Mouse (Mus musculus) forebrain, embryonic 11.5 days (tissue): ENCODE data around the gene Tuba3b. TPM values are rescaled to one million over a fixed set of nuclear protein-coding genes. Genes with fewer than 3 reads are reported as not detected.

ENCODE experiments used
- ATAC-seq: fragments of 200-750 bp; cut with Nextera tagmentation; replicated peaks from 2 replicates; pipeline ENCODE4 v1.8.0; 2017; ENCODE audit warnings: moderate TSS enrichment; ENCODE audit not compliant: low FRiP score
- DNase-seq: peaks from one replicate; pipeline ENCODE4 v3.0.0-alpha.2; 2017; ENCODE audit warnings: low spot score
- H3K27ac ChIP-seq: fragments of 300-500 bp; sonication (generic); 2 replicates; pipeline ENCODE4 v1.5.1; 2014; ENCODE audit warnings: low read depth, low read length
- H3K27me3 ChIP-seq: fragments of 300-500 bp; sonication (generic); 2 replicates; pipeline ENCODE4 v1.6.1; 2014; ENCODE audit warnings: mild to moderate bottlenecking, low read length, mixed read lengths; ENCODE audit not compliant: control insufficient read depth, insufficient read depth
- H3K36me3 ChIP-seq: fragments of 300-500 bp; sonication (generic); 2 replicates; pipeline ENCODE4 v1.6.1; 2014; ENCODE audit warnings: mild to moderate bottlenecking, low read length, moderate library complexity, mixed read lengths; ENCODE audit not compliant: control insufficient read depth, insufficient read depth
- H3K4me1 ChIP-seq: fragments of 300-500 bp; sonication (generic); replicated peaks from 2 replicates; pipeline ENCODE4 v1.6.1; 2014; ENCODE audit warnings: low read length, mixed read lengths; ENCODE audit not compliant: control insufficient read depth, insufficient read depth
- H3K4me2 ChIP-seq: fragments of 300-500 bp; sonication (generic); 2 replicates; pipeline ENCODE4 v1.6.1; 2014; ENCODE audit warnings: low read depth, mild to moderate bottlenecking, low read length, moderate library complexity, mixed read lengths; ENCODE audit not compliant: severe bottlenecking
- H3K4me3 ChIP-seq: fragments of 300-500 bp; sonication (generic); 2 replicates; pipeline ENCODE4 v1.5.1; 2014; ENCODE audit warnings: low read depth, low read length
- H3K9ac ChIP-seq: fragments of 300-500 bp; sonication (generic); 2 replicates; pipeline ENCODE4 v1.6.1; 2014; ENCODE audit warnings: low read length
- H3K9me3 ChIP-seq: fragments of 300-500 bp; sonication (generic); 2 replicates; pipeline ENCODE4 v1.6.1; 2016; ENCODE audit warnings: low read length, mixed read lengths; ENCODE audit not compliant: control insufficient read depth
- WGBS: fragments of 180-500 bp; shearing (Covaris S2); extraction: QIAGEN DNeasy Blood & Tissue Kit; methylation state at CpG from one replicate; pipeline ENCODE4 v1.1.7; 2014; 5-methylcytosine and 5-hydroxymethylcytosine counted together
- polyA plus RNA-seq: library from polyadenylated mRNA; unstranded; fragments of >200 nt; fragmentation: Nextera tagmentation; extraction: Ambion mirVana; gene quantifications from 2 replicates; pipeline ENCODE4 v1.2.1, GENCODE M21; 2014

Gene Tuba3b
- polyA plus RNA-seq, 1 experiment from 2014 or later, result not detected

DNA sequence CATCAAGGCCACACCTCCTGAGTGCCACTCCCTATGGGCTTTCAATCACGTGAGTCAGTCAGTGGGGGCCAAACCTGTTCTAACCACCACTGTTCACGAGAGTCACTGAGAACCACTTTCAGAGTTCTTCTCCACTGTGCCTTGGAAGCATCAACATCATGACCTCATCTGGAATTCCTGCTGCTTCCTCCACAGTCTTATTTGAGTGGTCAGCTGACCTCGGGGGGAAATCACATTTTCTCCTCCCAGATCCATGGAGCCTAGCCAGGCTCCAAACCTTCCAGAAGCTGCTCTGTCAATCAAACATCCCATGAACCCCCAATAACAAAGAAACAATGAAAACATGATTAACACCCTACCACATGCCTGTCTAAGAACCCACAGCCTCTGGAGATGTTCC lies 52.1 kb downstream of the Tuba3b start:
- Histone ChIP-seq H3K9ac (no peak overlapping the region), H3K4me2 (no peak overlapping the region), H3K27ac (no peak overlapping the region), H3K4me1 (no peaks in the 10 kb centered on the region), H3K27me3 (no peaks in the 10 kb centered on the region), H3K9me3 (no peaks in the 10 kb centered on the region), H3K36me3 (no peaks in the 10 kb centered on the region), H3K4me3 (no peak overlapping the region)
- 86% methylated on average over 3 of the region's 3 CpGs for WGBS
- ATAC-seq (no peak), DNase-seq (no peak)

DNA sequence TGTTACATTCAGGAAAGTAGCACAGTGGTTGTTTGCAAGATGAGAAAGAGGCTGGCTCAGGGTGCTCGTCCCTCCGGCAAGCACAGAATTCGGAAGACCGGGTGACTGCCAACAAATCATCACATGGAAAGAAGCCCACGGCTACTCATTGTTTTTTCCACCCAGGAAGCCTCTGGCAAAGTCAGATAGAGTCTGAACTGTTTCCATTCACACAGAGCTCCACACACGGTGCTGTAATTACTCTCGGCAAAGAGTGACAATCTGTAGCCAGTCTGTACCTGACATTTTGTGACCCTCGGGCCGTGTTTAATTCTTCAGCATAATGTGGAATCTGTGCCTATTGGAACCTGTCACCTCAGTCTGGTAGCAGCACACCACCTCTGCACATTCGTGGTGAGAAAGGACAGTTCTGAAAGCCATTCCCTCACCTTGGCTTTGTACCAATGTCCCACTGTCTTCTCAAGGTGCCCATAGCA lies 54.1 kb downstream of the Tuba3b start:
- H3K4me1 ChIP-seq, result no peaks in the 10 kb centered on the region
- no peak overlapping the region for H3K27ac ChIP-seq
- H3K36me3 ChIP-seq, result no peaks in the 10 kb centered on the region
- no peaks in the 10 kb centered on the region for H3K9me3 ChIP-seq
- WGBS, result 73% methylated on average over 10 of the region's 10 CpGs
- no peak overlapping the region for H3K9ac ChIP-seq
- H3K4me2 ChIP-seq, result no peak overlapping the region
- H3K27me3 ChIP-seq, result no peaks in the 10 kb centered on the region
- no peak for ATAC-seq
- no peak for DNase-seq
- no peak overlapping the region for H3K4me3 ChIP-seq

Other genes starting within 250 kb of the Tuba3b start
- gene Lmntd1, start 1.4 kb upstream of the Tuba3b start, polyA plus RNA-seq, result 0.31 and 0.33 TPM in 2 replicates
- gene Rassf8, start 131.0 kb downstream of the Tuba3b start, polyA plus RNA-seq, result 4.0 and 4.3 TPM in 2 replicates
- gene Bhlhe41, start 249.8 kb downstream of the Tuba3b start, polyA plus RNA-seq, result 2.1 and 2.4 TPM in 2 replicates